Mouse (Mus musculus): ENCODE measurements around the gene Per2.
A peak's percentile ranks its signal among the peaks of the same experiment; 100 is the strongest.

Gene Per2

DNA sequence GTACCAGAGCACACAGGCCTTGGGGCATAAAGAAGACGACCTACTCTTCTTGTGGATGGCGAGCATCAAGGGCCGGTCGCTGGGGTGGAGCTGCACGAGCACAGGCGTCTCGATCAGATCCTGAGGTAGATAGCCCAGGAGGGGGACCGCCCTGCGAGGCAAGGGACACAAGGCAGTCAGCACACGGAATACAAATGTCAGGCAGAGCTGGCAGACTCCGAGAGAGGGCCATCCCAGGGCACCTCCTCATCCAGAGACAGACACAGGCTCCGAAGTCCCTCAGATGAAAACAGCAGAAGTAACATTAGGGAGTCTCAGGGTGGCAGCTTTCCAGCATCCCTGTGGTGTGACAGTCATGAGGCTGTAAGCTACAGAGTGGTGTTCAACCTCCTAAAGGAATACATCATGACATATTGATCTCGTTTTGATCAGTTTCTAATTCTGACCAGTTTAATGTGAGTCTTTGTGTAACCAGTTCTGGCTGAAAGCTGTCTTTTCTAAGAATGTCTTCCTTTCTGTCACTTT is 23.5 kb downstream of the Per2 start:
- no peak for DNase-seq (ENCODE audit: low spot score in 2 of 2)

DNA sequence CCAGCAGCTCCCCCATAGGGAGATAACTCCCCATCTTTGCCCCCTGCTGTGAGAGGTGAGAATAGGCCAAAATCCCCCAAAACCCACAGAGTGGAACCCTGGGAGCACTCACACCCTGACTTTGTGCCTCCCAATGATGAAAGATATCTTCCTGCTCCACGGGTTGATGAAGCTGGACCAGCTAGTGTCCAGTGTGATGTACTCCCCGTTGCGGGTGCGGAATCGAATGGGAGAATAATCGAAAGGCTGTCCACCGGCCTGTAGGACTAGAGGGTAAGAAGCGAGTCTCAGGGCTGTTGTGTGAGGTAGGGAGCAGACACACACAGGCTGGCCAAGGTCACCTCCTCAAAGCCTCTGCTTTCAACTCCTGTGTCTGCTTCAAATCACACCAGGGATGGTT is 24.2 kb downstream of the Per2 start:
- DNase-seq (ENCODE audit: low spot score in 2 of 2): no peak

DNA sequence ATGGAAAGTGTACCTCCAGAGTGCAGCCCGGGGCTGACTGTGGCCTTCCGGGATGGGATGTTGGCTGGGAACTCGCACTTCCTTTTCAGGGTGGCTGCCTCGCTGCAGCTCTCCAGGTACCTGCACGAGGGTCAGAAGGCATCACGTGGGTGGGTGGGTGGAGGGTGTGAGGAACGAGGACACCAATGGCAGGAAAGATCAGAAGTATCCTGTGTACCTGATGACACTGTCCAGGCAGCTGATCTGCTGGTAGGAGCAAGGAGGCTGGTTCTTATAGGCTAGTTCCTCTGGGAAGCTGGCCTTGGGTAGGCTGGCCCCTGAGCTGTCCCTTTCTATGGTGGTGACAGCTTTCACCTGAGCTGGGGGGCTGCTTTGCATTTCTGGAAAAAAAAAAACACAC is 28.4 kb downstream of the Per2 start:
- DNase-seq (ENCODE audit: low spot score in 2 of 2): no peak

DNA sequence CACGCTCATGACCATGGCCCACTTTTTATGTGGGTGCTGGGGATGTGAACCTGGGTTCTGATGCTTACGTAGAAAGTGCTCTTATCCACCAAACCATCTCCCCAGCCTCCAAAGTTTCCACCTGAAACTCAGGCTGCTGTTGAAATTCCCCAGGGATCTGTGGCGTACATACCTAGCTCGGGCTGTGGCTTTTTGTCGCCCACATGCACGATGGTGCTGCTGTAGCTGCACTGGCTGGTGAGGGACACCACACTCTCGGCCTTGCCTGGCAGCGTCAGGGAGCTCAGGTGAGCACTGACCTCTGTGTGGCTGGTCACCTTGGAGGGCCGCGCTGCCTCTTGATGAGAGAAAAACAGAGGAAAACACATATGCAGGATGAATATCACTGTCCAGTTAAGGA is 29.9 kb downstream of the Per2 start:
- no peak for DNase-seq (ENCODE audit: low spot score in 2 of 2)

DNA sequence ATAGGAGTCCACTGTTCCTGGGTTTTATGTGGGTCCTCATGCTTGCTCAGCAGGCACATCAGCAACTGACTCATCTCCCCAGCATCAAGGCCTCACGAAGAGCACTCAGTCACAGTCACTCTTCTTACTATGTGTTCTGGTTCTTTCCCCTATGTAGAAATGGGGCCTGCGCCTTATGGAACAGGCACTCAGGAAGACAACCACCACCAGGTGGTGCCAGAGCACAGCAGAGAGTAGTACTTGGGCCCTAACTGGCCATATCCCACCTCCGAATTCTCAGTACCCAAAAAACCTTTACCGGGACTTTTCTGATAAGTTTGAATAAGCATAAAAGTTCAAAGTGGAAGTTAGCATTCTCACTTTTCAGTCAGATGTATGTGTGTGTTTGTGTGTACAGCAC is 30.5 kb downstream of the Per2 start:
- DNase-seq (ENCODE audit: low spot score in 2 of 2): peak; percentile 40 to 75

DNA sequence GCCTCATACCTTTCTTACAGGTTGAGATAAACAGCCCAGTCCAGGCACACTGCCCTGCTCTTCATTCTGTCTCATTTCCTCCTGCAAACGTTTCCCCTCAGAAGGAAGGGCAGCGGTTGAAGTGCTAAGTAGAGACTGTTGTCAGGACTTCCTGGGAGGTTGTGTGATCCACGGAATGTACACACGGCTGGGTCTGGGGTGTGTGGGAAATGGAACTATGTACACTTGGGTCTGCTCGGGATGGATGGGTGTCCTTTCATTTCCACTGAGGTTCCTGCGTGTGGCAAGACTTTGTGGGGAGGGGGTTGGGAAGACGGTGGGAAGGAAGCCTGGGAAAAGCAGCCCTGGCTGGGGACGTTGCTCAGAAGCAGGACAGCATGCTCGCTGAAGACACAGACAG is 32.7 kb downstream of the Per2 start:
- no peak for DNase-seq (ENCODE audit: low spot score in 2 of 2)

DNA sequence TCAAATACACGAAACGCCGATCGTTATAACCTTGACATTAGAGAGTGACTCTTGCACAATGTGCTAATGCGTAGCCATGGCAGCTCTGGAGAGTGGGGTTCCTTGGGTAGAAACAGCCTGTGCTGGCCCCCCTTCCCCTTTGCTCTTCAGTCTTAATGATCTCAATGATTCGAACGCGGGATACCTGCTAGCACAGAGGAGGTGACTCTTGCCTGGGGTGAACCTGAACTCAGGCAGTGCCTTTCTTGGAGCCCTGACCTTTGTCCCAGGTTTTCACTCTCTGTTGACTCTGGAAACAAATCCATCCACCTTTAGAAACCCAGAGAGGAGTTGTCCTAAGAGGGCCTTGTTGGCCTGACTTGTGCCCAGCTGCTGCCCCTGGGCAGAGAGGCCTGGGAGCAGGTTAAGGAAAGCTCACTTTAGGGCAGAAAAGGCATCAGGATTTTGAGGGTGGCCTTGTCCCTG is 38.5 kb downstream of the Per2 start:
- DNase-seq (ENCODE audit: low spot score in 2 of 2): no peak

DNA sequence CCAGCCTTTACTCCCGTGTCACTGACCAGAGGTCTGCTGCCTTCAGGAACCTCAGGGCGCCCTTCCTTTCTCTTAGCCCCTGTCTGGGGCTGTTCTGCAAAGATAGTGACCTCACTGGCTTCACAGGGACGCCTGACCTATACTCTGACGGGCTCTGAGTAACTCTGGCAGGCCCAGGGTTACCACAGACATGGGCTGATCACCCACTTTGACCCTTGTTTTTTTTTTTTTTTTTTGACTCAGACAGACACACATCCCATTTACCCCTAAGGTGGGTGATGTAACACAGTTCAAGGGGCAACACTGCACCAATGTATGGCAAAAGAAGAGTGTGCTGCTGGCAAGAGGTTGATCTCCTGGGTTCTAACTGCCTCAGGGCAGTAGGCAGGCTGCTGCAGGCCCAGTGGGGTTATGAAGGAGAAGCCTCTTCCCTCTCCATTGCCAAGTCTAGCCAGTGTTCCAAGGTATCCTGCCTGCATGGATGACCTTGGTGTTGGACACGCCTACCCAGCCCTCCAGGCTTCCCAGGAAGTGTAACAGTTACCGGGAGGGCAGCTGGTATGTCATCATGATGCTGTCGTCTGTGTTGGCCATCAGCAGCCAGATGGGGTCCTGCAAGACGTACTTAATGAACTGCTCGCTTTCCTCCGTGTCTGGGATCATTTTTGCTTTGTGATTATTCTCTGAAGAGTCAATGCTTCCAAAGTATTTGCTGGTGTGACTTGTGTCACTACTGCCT is 39.1 kb downstream of the Per2 start:
- DNase-seq (ENCODE audit: low spot score in 2 of 2): no peak

DNA sequence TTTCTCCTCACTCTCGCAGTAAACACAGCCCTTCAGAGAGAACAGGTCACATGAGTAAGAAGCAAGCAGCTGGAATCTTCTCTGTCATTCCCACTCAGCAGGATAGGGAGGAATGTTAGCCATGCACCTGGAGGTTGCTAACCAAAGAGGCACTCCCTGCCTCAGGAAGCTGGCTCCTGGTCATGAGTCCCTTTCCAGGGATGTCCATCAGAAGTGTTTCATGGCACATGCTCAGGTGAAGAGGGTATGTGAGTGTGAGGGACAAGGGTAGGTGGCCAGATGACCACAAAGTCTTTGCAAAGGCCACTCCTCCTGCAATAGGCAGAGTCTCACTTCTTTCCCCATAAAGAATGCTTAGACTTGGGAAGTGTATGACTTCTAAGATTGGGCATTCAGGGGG is 41.1 kb downstream of the Per2 start:
- DNase-seq (ENCODE audit: low spot score in 2 of 2): no peak

DNA sequence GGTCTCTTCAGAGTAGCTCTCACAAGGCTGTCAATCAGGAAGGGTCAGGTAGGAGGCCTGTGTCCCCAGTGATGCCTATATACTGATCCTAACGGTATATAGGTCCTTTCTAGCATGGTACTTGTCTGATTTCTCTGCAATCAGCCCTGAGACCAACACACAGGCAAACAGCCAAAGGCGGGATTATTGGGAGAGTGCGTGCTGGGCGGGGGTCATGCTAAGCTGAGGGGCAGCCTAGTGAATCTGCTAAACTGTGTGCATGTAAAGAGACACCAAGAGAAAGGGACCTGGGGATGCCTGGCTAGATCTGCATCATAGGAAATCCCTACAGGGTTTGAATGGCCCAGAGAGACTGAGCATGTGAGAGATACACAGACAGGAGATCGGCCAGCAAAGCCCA is 43.8 kb downstream of the Per2 start:
- no peak for DNase-seq (ENCODE audit: low spot score in 2 of 2)

DNA sequence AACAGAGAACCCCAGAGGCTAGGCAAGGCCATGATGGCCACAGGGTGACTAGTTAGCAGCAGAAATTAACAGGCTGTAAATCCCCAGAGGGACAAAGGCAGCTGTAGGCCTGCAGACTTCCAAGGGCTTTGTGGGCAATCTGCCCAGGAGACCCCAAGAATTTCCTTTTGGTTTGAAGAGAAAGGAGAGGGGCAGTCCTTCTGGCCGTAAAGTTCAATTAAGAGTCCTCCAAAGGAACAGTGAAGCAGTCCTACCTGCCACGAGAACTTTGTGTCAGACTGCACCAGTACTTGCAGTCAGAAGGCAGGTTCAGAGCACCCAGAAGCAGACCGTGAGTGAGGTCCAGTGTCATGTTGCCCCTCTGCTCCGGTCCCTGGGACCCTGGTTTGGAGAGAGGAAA is 44.2 kb downstream of the Per2 start:
- DNase-seq (ENCODE audit: low spot score in 2 of 2): no peak

DNA sequence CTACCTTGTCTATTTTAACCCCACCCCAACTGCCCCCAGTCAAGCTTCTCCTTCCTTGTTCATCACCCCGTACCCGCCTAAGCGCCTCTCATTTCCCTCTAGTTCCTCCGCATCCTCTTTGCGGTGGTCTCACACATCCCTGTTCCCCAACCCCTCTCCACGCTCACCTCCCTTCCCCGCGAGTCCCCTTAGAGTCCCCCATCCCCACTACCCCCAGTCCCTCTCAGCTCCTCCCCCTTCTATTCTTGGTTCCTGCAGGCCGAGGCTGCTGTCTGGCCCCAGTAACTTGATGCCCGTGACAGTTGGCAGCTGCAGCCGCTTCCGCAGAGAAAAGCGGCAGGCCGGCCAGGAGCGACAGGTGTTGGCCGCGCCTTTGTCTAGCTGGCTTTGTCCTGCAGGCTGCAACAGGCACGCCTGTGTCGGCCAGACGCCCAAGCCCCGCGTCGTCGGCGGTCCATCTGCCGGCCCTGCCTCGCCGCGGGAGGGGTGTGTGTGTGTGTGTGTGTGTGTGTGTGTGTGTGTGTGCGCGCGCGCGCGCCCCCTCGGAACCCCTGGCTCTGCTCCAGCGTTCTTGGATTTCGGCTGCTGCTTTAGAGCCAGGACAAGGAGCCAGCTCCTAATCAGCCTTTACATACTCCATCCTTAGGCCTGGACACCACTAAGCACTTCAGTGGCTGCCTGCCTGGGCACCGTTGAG is 45.1 kb downstream of the Per2 start, which contains the start of gene Hes6:
Gene Hes6, minus strand, starts transcription at position 141 of the 697 bp plus-strand sequence.
- peak; percentile 50 to 60 for DNase-seq (ENCODE audit: low spot score in 2 of 2)

DNA sequence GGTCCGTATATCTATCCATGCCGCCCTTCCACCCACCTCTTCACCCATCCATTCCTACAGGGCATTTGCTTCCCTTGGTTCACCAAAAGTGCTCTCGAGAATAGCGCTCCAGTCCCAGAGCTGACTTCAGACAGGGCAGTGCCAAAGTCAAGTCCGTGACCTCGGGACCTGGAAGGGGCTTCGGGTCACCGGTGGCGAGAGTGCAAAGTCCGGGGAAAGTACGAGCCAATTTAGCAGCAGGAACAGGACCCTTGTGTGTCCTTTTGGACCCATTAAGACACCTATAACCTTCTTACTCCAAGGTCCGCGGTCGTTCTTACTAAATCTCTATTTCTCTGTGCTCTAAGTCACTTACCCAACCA is 45.6 kb downstream of the Per2 start:
- no peak for DNase-seq (ENCODE audit: low spot score in 2 of 2)

DNA sequence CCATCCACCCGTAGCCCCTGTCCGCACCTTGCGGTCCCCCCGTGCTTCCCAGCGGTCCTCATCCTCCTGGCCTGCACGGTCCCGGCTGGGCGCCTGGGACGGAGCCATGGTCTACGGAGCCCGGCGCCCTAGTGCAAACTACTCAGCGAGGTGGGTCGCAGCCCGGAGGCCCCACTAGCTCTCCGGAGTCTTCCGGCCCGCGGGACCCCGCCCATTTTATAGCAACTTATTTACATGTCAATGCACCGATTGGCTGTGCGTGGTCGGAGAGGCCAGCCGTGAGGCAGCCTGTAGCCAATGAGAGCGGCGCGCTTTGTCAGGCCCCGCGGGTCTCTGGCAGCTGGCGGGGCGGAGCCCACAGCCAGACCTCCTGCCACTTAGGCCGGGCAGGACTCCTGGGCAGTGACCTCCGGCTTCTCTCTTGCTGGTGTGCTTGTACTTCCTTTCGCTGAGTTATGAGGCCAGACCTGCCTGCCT is 46.1 kb downstream of the Per2 start:
- peak; percentile 89 to 91 for DNase-seq (ENCODE audit: low spot score in 2 of 2)

DNA sequence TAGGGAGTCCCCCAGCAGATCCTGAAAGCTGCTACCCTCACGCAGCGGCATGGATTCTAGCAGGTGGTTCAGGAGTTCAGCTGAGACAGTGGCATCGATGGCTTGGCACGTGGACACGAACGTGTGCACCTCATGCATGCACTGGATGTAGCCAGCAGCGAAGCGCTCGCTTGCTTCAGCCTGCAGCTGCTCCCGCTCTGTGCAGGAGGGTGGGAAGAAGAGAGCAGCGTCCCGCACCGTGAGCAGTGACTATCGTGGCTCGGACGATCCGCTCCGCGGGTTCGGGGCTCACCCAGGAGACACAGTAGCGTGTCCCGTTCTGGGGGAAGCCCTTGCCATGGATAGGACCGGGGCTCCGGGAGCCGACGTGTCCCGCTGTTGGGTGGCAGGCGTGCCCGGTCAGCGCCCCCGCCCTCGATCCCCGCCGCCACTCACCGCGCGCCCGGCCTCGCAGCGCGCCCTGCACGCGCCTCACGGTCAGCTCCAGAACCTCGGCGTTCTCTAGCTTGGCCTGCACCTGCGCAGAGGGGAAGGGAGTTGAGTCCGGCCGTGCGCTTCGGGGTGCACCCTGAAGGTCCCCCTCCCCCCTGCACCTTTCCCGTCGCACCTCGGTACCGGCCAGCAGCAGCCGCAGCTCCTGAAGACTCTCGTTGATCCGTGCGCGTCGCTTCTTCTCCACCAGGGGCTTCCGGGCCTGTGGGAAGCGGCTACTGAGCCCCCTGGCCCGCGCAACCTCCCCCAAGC is 46.7 kb downstream of the Per2 start:
- no peak for DNase-seq (ENCODE audit: low spot score in 2 of 2)

DNA sequence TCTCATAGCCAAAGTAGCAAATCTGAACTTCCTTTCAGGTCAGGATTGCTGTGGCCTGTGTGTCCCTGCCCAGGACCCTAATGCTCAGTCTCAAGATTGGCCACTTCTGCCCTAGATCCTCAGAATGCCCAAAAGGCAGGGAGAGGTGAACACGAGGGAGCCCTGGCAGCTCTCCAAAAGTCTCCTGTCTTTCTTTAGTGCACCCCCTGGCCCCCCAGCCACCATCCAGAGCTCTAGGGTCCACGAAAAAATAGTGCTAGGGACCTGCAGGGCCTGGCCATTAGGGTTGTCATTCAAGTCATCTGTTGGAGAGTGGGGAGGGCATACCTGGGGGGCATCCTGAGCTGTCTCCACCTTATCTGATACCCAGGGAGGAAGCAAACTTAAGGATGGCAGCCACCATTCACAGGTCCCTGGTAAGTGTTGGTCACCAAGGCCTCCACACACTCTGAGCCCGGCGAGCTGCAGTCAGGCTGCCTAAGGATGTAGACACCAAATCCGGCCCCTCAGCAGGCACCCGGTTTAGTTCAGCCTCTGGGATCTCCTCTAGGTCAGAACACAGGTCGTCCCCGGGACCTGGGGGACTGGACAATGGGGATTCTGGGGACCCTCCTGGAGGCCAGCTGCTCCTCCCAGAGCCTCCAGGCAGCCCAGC is 47.4 kb downstream of the Per2 start:
- no peak for DNase-seq (ENCODE audit: low spot score in 2 of 2)

DNA sequence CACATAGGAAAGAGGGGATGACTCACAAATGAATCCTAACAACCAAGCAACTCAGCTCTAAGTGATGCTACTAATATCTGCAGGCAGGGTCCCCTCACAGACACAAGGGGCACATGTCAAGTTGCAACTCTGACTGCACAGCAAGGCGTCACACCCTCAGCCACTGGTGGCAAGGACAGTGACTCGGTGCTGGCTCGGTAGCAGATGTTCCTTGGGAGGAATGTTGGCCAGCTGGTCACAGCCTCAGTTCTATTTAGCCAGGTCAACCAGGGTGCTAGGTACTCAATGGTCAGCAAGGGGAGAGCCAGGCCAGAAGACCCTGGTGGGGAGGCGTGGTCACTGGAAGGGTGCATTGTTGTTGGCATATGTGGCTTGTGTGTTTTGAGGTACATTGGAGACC is 51.3 kb downstream of the Per2 start:
- DNase-seq (ENCODE audit: low spot score in 2 of 2): no peak

DNA sequence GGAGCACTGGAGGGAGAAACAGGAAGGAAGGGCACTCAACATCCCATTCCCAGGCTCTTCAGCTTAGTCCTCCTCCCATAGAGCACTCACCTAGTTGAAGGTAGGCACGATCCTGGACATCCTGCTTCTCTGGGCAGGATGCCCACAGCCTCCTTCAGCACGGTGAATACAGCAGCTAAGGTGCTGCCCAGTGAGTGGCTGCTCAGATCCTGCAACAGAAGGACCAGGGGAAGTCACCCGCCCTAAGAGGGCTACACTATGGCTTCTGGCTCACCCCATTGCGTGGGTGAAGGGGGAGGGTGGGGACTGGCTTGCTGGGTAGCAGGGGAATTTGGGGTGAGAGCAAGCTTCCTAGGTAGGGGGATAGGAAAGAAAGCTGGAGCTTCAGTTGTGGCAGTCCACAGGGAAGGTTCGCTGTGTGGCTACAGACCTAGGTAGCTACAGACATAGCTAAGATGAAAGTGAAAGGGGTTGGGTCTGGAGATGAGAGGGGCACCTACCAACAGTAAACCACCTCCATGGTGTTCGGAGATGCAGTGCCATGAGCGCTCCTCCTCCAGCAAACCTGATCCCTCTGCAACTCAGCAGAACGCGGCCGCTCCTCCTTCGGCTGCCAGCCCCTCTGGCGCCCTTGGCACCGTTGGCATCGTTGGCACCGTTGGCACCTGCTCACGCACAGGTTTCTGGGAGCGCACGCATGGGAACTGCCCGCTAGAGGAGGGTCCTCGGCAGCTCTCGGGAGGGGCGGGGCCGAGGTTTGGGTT is 53.5 kb downstream of the Per2 start:
- DNase-seq (ENCODE audit: low spot score in 2 of 2): no peak

DNA sequence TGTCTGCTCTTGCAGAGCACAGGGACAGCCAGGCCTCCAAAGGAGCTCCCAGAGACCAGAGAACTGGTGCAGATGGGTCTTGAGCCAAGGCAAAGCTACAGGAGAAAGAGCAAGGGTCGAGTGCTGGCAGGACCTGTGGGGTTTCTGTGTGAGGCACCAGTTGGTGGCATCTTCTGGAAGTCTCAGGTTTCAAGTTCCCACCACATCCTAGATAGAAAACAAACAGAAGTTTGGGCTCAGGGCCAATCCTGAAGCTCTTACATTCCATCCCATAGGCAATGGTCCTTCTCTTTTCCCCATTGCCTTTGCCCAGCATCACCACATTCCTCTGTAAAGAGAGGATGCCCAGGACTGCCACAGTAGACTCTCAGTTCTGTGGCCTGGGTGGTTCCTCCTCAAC is 54.1 kb downstream of the Per2 start:
- no peak for DNase-seq (ENCODE audit: low spot score in 2 of 2)

DNA sequence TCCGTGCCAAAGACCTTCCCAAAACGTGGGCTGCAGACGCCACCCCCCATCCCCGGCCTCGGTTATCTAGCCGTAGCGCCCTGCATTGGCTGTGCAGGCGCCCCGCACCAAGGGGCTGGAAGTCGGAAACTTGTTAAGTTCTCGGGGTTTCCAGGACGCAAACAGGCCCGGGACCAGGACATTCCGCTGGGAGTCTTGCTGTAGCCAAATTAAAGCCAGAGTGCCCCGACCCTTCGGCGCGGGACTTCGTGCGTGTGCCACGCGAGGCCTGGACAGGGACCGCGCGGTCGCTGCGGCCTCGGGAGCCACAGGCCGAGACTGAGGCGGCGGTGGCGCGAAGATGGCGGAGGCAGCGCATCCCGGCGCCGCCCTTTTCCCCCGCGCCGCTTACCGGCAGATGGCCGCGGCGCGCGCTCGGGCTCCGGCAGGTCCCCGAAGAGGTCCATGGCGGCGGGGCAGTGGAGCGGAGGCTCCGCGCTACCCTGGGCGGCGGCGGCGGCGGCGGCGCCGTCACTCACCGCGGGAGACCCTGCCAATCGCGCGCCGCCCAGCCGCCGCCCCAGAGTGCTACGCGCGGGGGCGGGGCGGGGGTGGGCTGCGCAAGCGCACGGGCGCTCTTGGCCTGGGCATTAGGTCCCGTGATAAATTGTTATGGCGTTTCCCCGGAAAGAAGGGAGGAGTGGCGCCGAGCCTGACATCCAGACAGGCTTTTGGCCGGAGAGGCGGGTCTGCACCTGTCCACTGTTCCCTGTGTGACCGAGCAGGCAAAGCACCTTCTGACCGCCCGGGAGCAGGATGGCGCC is 60.7 kb downstream of the Per2 start, which contains the start of gene Ilkap:
Gene Ilkap, minus strand, starts transcription at position 556 of the 803 bp plus-strand sequence.
- DNase-seq (ENCODE audit: low spot score in 2 of 2): peak; percentile 62 to 67

Data from frontal cortex, postnatal 14 days (tissue).